Mouse (Mus musculus): ENCODE measurements at regions not wholly inside any gene's neighbourhood (a gene's known extent, or its start where the extent isn't known, plus 50 kb on each side); places are given as distances from the start of the nearest gene placed in this dataset.

DNA sequence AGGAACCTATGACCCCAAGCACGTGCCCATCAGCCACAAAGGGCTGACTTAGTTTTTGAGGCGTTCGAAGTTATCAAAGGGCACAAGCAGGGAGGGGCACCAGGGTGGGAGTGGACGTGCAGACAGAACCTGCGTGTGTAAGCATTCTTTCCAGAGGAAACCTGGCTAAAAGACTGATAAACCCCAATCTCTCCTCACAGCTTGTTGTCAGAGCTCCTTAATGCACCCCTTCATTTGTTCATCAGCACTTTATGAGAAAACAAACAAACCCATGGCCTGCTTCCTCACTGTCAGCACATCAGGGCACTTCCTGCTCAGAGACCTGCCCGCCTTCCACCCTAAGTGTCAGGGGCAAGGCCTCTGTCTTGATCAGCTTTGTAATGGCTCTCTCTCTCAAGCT, 76.6 kb upstream of the Srd5a3 start:
- TF ChIP-seq POLR2A (IDR thresholded peaks at IDR 0.05; ENCODE audit: low read depth, low read length) (no peak), CTCF (conservative IDR thresholded peaks at IDR 0.05 in 1 of 2, IDR thresholded peaks at IDR 0.05 in 1 of 2; ENCODE audit: low read depth in 2 of 2, low read length in 2 of 2) (no peak), EP300 (IDR thresholded peaks at IDR 0.05; ENCODE audit: low read length) (no peak), USF2 (conservative IDR thresholded peaks at IDR 0.05; ENCODE audit: low read depth, low read length) (no peak), MAZ (IDR thresholded peaks at IDR 0.05; ENCODE audit: low read depth, low read length) (no peak), MEF2A (IDR thresholded peaks at IDR 0.05; ENCODE audit: borderline replicate concordance, low read depth, low read length) (no peak), MAFK (IDR thresholded peaks at IDR 0.05; ENCODE audit: insufficient replicate concordance, low read length) (no peak), ZNF384 (IDR thresholded peaks at IDR 0.05; ENCODE audit: low read depth, low read length) (no peak), ZKSCAN1 (IDR thresholded peaks at IDR 0.05; ENCODE audit: borderline replicate concordance, low read depth, low read length) (no peak), ETS1 (conservative IDR thresholded peaks at IDR 0.05; ENCODE audit: low read depth, low read length) (no peak), SMC3 (IDR thresholded peaks at IDR 0.05; ENCODE audit: low read depth, low read length) (no peak)
